Mouse (Mus musculus) testis, adult 2 months (tissue): ENCODE results near the gene Kirrel.

ENCODE experiments used
- CTCF ChIP-seq: fragments of 200-500 bp; IDR thresholded peaks from 2 replicates; pipeline ENCODE4 v1.5.1; 2012; ENCODE audit warnings: low read depth, mild to moderate bottlenecking, inconsistent platforms, low read length, moderate library complexity; ENCODE audit not compliant: control insufficient read depth, insufficient read depth, insufficient replicate concordance
- POLR2A ChIP-seq: fragments of 200-500 bp; IDR thresholded peaks from 2 replicates; pipeline ENCODE4 v1.6.1; 2012; ENCODE audit warnings: low read depth, mild to moderate bottlenecking, inconsistent platforms, low read length, moderate library complexity; ENCODE audit not compliant: control insufficient read depth

DNA sequence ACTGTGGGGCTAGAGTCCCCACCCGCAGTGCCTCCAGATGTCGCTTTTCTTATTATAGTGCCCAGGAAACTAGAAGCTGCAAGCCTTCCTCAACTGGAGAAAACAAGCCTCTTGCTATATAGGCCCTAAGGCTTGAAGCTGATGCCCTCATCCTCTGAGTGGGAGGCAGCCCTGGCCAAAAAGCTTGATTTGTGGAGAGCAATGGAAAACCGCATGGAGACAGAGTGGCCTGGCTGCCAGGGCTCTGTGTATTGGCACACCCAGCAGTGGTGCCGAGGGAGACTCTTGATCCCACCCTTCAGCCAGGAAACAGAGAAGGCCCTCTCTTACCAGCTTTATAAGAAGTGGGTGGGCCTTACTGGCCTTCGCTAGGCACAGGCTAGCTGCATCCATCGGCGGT, 15.4 kb downstream of the Kirrel start:
- TF ChIP-seq CTCF (no peak), POLR2A (no peak)
